Mouse (Mus musculus) ES-Bruce4 (cell line): ENCODE data around the gene Haao.

Experiments
- CTCF ChIP-seq: IDR thresholded peaks from one replicate; pipeline ENCODE4 v1.8.1; 2011; ENCODE audit warnings: low read depth, low read length
- EP300 ChIP-seq: IDR thresholded peaks from 2 replicates; pipeline ENCODE4 v1.6.1; 2011; ENCODE audit warnings: low read depth, low read length; ENCODE audit not compliant: insufficient read depth
- POLR2A ChIP-seq: IDR thresholded peaks from one replicate; pipeline ENCODE4 v1.8.1; 2011; ENCODE audit warnings: low read length; ENCODE audit not compliant: insufficient read depth

DNA sequence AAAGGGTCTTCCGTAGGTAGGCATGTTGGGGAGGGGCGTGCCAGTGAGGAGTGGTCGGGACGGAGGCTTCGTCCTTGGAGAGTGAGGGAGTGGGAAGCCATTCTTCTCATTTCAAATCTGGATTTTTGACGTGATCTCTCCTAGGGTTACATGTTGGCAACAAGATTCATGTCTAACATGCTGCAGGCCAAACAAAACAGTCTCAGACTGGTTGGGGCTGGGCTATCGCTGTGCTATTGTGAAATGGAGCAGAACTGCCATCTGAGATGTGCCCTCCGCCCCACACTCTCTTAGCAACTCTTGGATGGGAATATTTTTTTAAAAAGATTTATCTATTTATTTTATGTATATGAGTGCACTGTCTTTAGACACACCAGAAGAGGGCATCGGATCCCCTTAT is 44.1 kb upstream of the Haao start:
- TF ChIP-seq POLR2A (no peak), CTCF (no peak), EP300 (no peak)
